Mouse (Mus musculus): ENCODE results near the gene Cdkn1c. TPM values are rescaled to one million over a fixed set of nuclear protein-coding genes. Genes with fewer than 3 reads are reported as not detected.

The Cdkn1c gene
- total and polyA plus RNA-seq, 3 experiments: 10.0 to 11.9 TPM; not detected in 1

DNA sequence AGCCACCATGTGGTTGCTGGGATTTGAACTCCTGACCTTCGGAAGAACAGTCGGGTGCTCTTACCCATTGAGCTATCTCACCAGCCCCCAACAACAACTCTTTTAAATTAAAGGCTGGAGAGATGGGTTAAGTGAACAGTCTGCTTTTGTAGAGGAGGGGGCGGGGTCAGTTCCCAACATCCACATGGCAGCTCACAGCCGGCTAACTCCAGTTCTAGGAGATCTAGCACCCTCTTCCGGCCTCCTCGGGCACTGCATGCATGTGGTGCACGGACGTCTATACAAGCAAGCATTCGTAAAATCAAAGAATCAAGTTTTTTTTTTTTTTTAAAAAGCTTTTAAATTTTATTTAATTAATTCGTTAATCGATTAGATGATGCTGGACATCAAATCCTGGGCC lies 45.0 kb upstream of the Cdkn1c start (continued):
- TF ChIP-seq ELF1 (IDR thresholded peaks at IDR 0.05; ENCODE audit: low read depth, low read length) (0 out of 2 replicates have a peak, but pooled peaks have one; percentile 7), MXI1 (IDR thresholded peaks at IDR 0.05; ENCODE audit: low read depth, low read length) (peak; percentile 98), TCF12 (IDR thresholded peaks at IDR 0.05; ENCODE audit: low read depth, low read length) (no peak), ZC3H11A (IDR thresholded peaks at IDR 0.05; ENCODE audit: low read depth, low read length) (peak; percentile 93), ZNF384 (IDR thresholded peaks at IDR 0.05; ENCODE audit: low read depth, low read length) (peak; percentile 79), MYC (IDR thresholded peaks at IDR 0.05; ENCODE audit: low read depth, low read length) (peak; percentile 96), EP300 (IDR thresholded peaks at IDR 0.05; ENCODE audit: low read depth in 1 of 2, low read length in 2 of 2) (no peak), ZKSCAN1 (IDR thresholded peaks at IDR 0.05; ENCODE audit: low read depth, low read length) (no peak), MAFK (IDR thresholded peaks at IDR 0.05; ENCODE audit: borderline replicate concordance, low read depth, low read length) (no peak; the same call in 1 of the 2 replicates), POLR2AphosphoS5 (IDR thresholded peaks at IDR 0.05; ENCODE audit: borderline replicate concordance, low read depth, low read length) (no peak), CHD2 (IDR thresholded peaks at IDR 0.05; ENCODE audit: low read length) (no peak)

DNA sequence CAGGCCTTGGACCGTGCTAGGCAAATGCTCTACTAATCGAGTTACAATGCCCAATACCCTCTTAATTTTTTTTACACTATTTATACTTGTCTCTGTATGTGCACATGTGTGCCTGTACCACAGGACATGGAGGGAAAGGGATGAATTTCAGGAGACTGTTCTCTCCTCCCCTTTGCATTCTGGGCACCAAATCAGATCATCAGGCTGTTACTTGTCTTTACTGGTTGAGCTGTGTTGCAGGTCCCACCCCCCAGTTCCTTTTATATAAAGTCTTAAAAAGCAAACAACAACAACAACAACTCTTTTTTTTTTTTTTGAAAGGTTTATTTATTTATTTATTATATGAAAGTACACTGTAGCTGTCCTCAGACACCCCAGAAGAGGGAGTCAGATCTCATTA lies 44.6 kb upstream of the Cdkn1c start:
- Histone ChIP-seq H3K4me1 (ENCODE audit: control insufficient read depth in 1 of 2, insufficient read depth in 2 of 2, low read length in 2 of 2) (peaks cover 5 to 14% of the 10 kb centered on the region in 2 experiments; a peak in 3 of 4 replicates), H3K27ac (ENCODE audit: control insufficient read depth, low read depth, low read length) (no peak overlapping the region), H3K9me3 (replicated peaks; ENCODE audit: insufficient read depth, low read length) (no peaks in the 10 kb centered on the region), H3K9ac (ENCODE audit: control insufficient read depth, low read depth, low read length, poor library complexity, severe bottlenecking) (no peak overlapping the region), H3K4me3 (ENCODE audit: control insufficient read depth in 1 of 2, insufficient read depth in 1 of 2, low read depth in 2 of 2, low read length in 2 of 2) (no peak overlapping the region), H3K27me3 (ENCODE audit: control insufficient read depth in 1 of 2, insufficient read depth in 2 of 2, low read length in 2 of 2) (no peaks in the 10 kb centered on the region), H3K36me3 (ENCODE audit: control insufficient read depth in 1 of 2, insufficient read depth in 2 of 2, low read length in 2 of 2) (peaks cover 0 to 6% of the 10 kb centered on the region in 2 experiments; a peak in 2 of 4 replicates), H3K79me2 (ENCODE audit: control insufficient read depth, insufficient read depth, low read length, poor library complexity) (peaks cover 10% of the 10 kb centered on the region)
- TF ChIP-seq RAD21 (IDR thresholded peaks at IDR 0.05; ENCODE audit: low read depth, low read length) (no peak), CTCF (IDR thresholded peaks at IDR 0.05 in 2 of 3, conservative IDR thresholded peaks at IDR 0.05 in 1 of 3; ENCODE audit: control insufficient read depth in 1 of 3, insufficient read depth in 1 of 3, low read depth in 2 of 3, low read length in 3 of 3, poor library complexity in 1 of 3, severe bottlenecking in 1 of 3) (no peak), ZKSCAN1 (IDR thresholded peaks at IDR 0.05; ENCODE audit: low read depth, low read length) (no peak), MYB (IDR thresholded peaks at IDR 0.05; ENCODE audit: low read depth, low read length) (no peak), BHLHE40 (IDR thresholded peaks at IDR 0.05; ENCODE audit: borderline replicate concordance, low read depth, low read length) (no peak), RCOR1 (IDR thresholded peaks at IDR 0.05; ENCODE audit: low read depth, low read length) (no peak), USF1 (IDR thresholded peaks at IDR 0.05; ENCODE audit: low read depth, low read length) (no peak), USF2 (IDR thresholded peaks at IDR 0.05; ENCODE audit: borderline replicate concordance in 1 of 2, insufficient read depth in 1 of 2, low read depth in 1 of 2, low read length in 2 of 2) (no peak), POLR2AphosphoS2 (IDR thresholded peaks at IDR 0.05; ENCODE audit: low read length) (no peak), TAL1 (IDR thresholded peaks at IDR 0.05; ENCODE audit: low read length) (no peak), ELF1 (IDR thresholded peaks at IDR 0.05; ENCODE audit: low read depth, low read length) (no peak)
- DNase-seq (ENCODE audit: low read depth, low spot score): peak; percentile 58

Data from MEL (cell line).